Mouse (Mus musculus): ENCODE measurements around the gene Rnf217. TPM values are rescaled to one million over a fixed set of nuclear protein-coding genes. Genes with fewer than 3 reads are reported as not detected.
A peak's percentile ranks its signal among the peaks of the same experiment; 100 is the strongest.

Rnf217 gene
- polyA plus RNA-seq, 1 experiment from 2014 or later = 3.6 TPM

DNA sequence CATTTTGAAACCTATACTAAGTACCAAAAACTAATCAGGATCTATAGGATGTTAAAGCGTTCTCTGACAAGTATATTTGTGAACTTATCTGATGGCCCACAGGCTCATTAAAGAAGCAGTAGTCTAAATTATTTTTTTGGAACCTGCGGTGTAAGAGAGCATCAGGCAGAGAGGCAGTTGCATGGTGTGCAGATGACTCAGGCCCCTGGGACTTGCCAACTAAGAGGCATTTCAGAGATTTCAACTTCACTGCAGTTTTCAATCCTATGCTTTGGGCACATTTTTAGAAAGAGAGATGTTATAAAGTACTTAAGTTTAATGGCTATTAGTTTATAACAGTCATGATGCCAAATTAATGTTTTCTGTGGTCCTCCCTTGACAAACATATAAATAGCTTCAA, 73.9 kb downstream of the Rnf217 start:
- in situ Hi-C loops (cut with MboI; ENCODE audit: low pct_unique_long_range_greater_than_20kb) = no loop called here
- TF ChIP-seq CTCF (IDR thresholded peaks at IDR 0.05) = no peak
- DNase-seq (ENCODE audit: low read depth, low spot score) (no peak), ATAC-seq (no peak)
- no peaks in the 10 kb centered on the region for H3K27me3 ChIP-seq
- POLR2A ChIA-PET = no interaction called here
- CTCF ChIA-PET = no interaction called here

DNA sequence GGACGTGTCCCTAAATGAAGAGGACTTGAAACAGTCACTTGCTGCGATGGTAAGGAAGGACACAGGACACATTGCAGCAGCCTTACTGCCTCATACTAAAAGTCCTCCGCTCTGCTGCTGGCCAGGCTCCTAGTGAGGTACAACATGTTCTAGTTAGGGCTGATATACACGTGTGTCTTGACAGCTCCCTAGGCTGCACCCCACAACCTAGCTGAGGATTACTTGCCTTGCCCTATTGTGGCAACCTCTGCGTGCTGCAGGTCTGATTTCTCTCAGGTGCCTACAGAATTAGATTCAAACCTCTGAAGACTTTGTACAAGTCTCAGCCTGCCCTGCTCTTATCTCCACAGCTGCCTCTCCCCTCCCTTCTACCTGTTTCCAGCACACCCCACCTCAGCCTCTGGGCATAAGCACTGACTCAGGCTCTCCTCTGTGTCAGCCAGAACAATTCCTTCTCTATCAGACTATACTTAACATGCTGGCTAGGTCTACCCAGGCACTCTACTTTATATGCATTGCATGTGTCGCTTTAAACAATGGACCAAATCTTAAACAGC, 75.6 kb downstream of the Rnf217 start:
- no peak for TF ChIP-seq CTCF (IDR thresholded peaks at IDR 0.05)
- CTCF ChIA-PET = interaction anchor here (1.1 kb wide), 1 partner anchor 13 kb away, joined by 5 read pairs; no protein-coding TSS in a partner anchor
- no peak for DNase-seq (ENCODE audit: low read depth, low spot score)
- in situ Hi-C loops (cut with MboI; ENCODE audit: low pct_unique_long_range_greater_than_20kb) = no loop called here
- POLR2A ChIA-PET = no interaction called here
- no peak for ATAC-seq
- no peaks in the 10 kb centered on the region for H3K27me3 ChIP-seq

DNA sequence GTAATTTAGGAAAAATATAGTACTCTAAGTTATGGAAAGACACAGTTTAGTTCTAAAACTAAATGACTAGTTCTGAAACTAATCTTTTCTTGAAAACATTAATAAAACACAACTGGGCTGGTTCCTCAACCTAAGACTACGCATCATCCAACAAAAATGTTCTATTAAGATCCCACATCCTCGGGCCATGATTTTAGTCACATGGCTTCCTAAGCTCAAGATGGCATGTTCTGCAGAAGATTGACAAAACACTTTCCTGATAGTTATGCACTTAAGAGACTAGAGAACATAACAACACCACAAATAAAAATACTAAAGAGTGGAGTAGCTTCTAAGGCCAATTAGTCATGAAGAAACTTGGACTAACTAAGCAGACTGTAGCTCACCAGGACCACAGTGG, 76.2 kb downstream of the Rnf217 start:
- DNase-seq (ENCODE audit: low read depth, low spot score) (no peak), ATAC-seq (no peak)
- ChIA-PET POLR2A (no interaction called here), CTCF (interaction anchor here (1.1 kb wide), 1 partner anchor 12 kb away, joined by 5 read pairs; no protein-coding TSS in a partner anchor)
- no peak for TF ChIP-seq CTCF (IDR thresholded peaks at IDR 0.05)
- in situ Hi-C loops (cut with MboI; ENCODE audit: low pct_unique_long_range_greater_than_20kb) = no loop called here
- H3K27me3 ChIP-seq = no peaks in the 10 kb centered on the region

DNA sequence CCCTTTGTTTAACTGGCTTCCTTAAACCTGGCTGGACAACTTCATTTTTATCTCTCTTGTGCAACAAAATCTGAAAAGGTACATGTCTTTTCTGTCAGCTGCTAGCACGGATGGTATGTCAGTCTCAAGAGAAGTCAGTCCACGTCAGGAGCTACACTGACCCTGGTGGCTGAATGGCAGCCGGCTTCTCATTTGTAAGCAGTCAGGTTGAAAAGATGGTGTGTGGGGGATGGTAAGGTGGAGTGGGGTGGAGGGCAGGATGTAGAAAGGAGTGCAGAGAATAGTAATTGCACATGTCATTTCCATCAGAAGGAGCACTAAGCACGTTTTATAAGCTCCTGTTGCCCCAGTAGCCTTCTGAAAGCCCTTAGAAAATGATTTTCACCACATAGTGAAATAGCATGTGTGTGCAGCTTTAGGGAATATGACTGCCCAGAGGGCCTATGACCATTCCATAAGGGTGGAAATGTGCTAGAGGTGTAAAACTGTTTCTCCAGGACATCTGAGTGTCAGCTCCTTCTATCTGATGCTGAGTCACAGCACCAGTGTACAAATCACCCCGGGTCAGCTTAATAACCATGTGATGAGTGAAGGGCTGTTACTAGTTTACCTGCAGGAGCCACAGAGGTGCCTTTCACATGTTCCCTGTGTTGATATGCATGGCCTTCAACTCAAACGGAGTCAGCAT, 80.5 kb downstream of the Rnf217 start:
- in situ Hi-C loops (cut with MboI; ENCODE audit: low pct_unique_long_range_greater_than_20kb) = no loop called here
- POLR2A ChIA-PET = interaction anchor here (1.5 kb wide), 1 partner anchor 80 kb away, joined by 3 read pairs; no protein-coding TSS in a partner anchor
- TF ChIP-seq CTCF (IDR thresholded peaks at IDR 0.05) = no peak
- CTCF ChIA-PET = interaction anchor here (1.3 to 2.2 kb wide), 5 partner anchors 9 to 31 kb away, joined by 3 to 8 read pairs (median 3); no protein-coding TSS in a partner anchor
- DNase-seq (ENCODE audit: low read depth, low spot score) (no peak), ATAC-seq (no peak)
- no peaks in the 10 kb centered on the region for H3K27me3 ChIP-seq

DNA sequence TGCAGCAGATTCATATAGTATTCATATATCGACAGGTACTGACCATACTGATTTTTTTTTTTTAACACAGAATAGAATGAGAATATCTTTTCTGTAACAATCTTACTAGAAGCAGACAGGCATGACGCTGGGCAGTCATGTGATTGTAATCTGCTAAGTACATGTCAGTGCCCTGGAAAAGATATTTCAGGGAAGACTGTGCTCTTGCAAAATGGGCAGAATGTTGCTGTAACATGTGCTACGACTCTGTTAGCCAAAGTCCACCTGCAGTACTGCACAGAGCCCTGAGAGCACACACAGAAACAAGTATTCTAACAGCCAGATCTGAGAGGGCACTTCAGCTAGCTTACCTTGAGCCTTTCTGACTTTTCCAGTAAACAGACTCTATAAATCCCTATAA, 83.3 kb downstream of the Rnf217 start:
- no peaks in the 10 kb centered on the region for H3K27me3 ChIP-seq
- ChIA-PET CTCF (no interaction called here), POLR2A (no interaction called here)
- no peak for ATAC-seq
- no peak for TF ChIP-seq CTCF (IDR thresholded peaks at IDR 0.05)
- in situ Hi-C loops (cut with MboI; ENCODE audit: low pct_unique_long_range_greater_than_20kb) = no loop called here
- DNase-seq (ENCODE audit: low read depth, low spot score) = no peak

DNA sequence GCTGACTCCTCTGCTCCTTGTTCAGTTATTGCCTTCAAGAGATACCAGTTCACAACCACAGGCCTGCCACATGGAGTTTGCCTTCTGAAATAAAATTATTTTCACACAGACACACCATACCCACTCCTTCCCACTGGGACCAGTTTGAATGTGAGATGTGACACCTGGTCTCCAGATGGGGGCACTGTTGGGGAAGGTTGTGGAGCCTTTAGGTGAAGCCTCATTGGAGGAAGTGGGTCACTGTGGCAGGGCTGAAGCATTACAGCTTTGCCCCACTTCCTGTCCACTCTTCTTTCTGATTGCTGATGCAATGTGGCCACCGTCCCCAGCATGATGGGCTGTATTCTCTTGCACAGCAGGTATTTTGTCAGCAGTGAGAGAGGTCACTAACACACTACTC, 89.6 kb downstream of the Rnf217 start:
- in situ Hi-C loops (cut with MboI; ENCODE audit: low pct_unique_long_range_greater_than_20kb) = no loop called here
- CTCF ChIA-PET = interaction anchor here (1.0 to 2.1 kb wide), 4 partner anchors 10 to 52 kb away, joined by 3 to 5 read pairs (median 3); no protein-coding TSS in a partner anchor
- DNase-seq (ENCODE audit: low read depth, low spot score) (no peak), ATAC-seq (no peak)
- no peaks in the 10 kb centered on the region for H3K27me3 ChIP-seq
- POLR2A ChIA-PET = no interaction called here
- TF ChIP-seq CTCF (IDR thresholded peaks at IDR 0.05) = peak; percentile 56

DNA sequence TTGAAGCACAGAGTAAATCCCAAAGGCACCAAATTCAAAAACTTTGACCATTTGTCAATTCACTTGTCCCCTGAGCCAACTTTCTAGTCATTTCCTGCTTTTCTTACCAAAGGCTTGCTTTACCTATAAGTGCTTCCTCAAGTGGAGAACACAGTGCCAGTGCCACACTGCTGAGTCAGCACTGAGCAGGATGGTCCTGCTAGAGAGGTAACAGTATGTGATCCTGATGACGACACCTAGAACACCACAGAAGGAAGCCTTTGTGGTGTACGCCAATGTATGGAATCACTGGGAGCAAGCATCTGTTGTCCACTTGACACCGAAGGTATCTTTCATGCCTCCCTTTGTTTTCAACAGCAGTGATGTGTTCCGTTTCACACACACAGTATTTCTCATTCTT, 90.8 kb downstream of the Rnf217 start:
- TF ChIP-seq CTCF (IDR thresholded peaks at IDR 0.05) = no peak
- no peaks in the 10 kb centered on the region for H3K27me3 ChIP-seq
- ChIA-PET CTCF (no interaction called here), POLR2A (no interaction called here)
- in situ Hi-C loops (cut with MboI; ENCODE audit: low pct_unique_long_range_greater_than_20kb) = no loop called here
- DNase-seq (ENCODE audit: low read depth, low spot score) (no peak), ATAC-seq (no peak)

DNA sequence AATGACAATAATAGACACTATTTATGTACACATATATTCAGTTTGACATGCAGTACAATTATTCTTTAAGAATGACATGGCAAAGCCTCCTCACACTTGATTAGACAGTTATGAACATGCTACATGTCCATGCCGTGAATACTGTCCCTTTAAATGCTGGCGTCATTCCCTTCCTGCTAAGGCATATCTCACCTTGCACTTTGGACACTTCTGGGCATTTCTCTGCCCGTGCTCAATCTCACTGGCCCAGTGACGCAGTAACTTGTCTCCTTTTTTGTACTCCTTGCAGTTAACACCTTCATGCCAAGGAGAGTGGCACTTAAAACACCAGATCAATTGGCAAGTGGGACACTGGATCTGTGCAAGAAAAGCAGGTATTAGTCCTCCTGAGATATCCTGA, 91.8 kb downstream of the Rnf217 start:
- ATAC-seq (no peak), DNase-seq (ENCODE audit: low read depth, low spot score) (no peak)
- TF ChIP-seq CTCF (IDR thresholded peaks at IDR 0.05) = no peak

DNA sequence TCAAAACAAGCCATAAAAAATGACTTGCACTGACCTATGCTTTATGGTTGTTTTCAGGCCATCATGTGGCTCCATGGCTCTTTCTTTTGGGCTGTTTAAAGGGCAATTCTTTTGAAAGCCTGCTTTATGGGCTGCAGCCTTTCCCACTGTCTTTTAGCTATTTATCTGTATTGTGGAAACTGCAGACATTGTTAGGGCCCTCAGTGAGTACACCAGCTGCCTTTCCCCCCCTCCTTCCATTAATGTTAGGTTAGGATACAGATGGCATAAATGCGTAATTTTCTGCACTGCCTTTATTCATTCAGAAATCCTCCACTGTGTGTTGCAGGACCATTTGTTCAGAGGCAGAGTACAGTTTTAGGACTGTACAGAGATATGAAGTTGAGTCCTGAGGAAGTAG, 93.1 kb downstream of the Rnf217 start:
- POLR2A ChIA-PET = no interaction called here
- in situ Hi-C loops (cut with MboI; ENCODE audit: low pct_unique_long_range_greater_than_20kb) = no loop called here
- no peaks in the 10 kb centered on the region for H3K27me3 ChIP-seq
- CTCF ChIA-PET = interaction anchor here (1.1 kb wide), 1 partner anchor 9 kb away, joined by 3 read pairs; no protein-coding TSS in a partner anchor
- TF ChIP-seq CTCF (IDR thresholded peaks at IDR 0.05) = no peak
- DNase-seq (ENCODE audit: low read depth, low spot score) (no peak), ATAC-seq (no peak)

More for the DNA sequence above, 91.8 kb downstream of the Rnf217 start:
- no peaks in the 10 kb centered on the region for H3K27me3 ChIP-seq
- POLR2A ChIA-PET = no interaction called here
- in situ Hi-C loops (cut with MboI; ENCODE audit: low pct_unique_long_range_greater_than_20kb) = no loop called here
- CTCF ChIA-PET = no interaction called here

DNA sequence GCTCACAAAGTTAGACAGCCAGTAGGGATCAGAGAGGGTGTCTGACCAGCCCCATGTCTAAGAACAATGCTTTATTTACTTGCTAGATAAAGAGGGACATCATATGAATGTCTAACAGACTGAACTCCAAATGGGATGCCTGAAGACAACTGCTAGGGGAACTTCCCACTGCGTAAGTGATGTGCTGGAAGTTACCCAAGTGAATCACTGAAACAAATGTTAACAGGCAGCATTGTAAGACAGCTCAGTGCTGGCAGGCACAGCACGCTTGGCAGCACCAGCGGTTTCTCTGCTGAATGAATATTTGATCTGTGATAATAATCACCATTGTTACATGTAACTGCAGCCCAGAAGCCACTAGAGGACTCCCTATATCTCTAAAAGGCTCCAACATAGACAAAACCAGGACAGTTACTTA, 104.8 kb downstream of the Rnf217 start:
- CTCF ChIA-PET = interaction anchor here (0.7 to 1.0 kb wide), 5 partner anchors 10 to 137 kb away, joined by 3 read pairs; no protein-coding TSS in a partner anchor
- peak; percentile 13 for DNase-seq (ENCODE audit: low read depth, low spot score)
- no peaks in the 10 kb centered on the region for H3K27me3 ChIP-seq
- peak; percentile 85 for ATAC-seq
- in situ Hi-C loops (cut with MboI; ENCODE audit: low pct_unique_long_range_greater_than_20kb) = no loop called here
- TF ChIP-seq CTCF (IDR thresholded peaks at IDR 0.05) = peak; percentile 64
- POLR2A ChIA-PET = no interaction called here

DNA sequence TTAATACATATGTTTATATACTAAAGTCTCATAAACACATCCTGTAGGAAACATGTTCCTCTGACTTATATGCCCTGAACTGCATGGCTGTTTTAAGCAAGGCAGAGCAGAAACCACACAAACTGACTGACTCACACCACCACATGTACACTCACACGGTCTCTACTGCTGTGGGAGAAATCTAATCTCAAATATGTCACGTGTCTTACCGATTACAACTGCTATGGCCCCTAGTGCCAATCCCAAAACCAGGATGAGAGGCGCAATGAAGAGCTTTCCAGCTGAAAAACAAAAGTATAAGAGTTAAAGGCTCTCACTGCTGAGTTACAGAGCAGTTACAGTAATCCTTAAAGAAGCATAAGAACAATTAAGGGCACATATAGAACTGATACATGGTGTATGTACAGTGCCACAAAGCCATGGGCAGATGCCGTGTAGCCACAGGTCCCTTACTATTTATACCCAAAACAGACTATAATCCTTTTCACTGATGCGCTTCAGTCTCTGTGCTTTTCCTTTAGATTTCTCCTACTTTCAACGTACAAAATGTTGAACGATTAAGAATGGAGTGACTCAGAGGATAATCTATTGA, 105.3 kb downstream of the Rnf217 start:
- H3K27me3 ChIP-seq = no peaks in the 10 kb centered on the region
- no peak for DNase-seq (ENCODE audit: low read depth, low spot score)
- TF ChIP-seq CTCF (IDR thresholded peaks at IDR 0.05) = no peak
- ATAC-seq = no peak
- ChIA-PET CTCF (interaction anchor here (0.7 to 1.0 kb wide), 5 partner anchors 10 to 138 kb away, joined by 3 read pairs; no protein-coding TSS in a partner anchor), POLR2A (no interaction called here)
- in situ Hi-C loops (cut with MboI; ENCODE audit: low pct_unique_long_range_greater_than_20kb) = no loop called here
